Mouse (Mus musculus): ENCODE data around the gene Trim69. TPM values are rescaled to one million over a fixed set of nuclear protein-coding genes. Genes with fewer than 3 reads are reported as not detected.

Gene Trim69
- polyA plus RNA-seq (2015; fragmentation: Nextera tagmentation; extraction: Ambion mirVana), result not detected in 2 replicates

DNA sequence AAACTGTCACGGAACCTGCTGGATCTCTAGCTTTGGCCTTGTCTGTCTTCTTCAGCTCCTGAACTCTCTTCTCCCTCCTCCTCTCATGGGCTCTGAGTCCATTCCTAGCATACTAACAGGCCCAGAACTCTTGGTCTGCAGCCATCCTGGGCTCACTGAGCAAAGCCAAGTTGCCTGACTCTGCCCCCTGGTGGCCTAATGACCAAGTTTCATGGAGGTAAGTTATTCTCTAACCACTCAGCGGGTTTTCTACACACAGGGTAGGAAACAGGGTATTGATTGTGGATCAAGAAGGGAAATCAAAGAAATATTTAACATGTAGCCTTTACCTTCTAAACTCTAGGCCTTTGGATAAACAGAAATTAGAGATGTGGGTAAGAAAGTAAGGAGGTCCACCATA is at the start of gene Trim69:
Gene Trim69, plus strand, starts transcription at position 21 of the 400 bp plus-strand sequence.
- Histone ChIP-seq H3K4me2 (ENCODE audit: low read length) (no peak within 1 kb of the TSS), H3K4me1 (replicated peaks; ENCODE audit: control insufficient read depth, insufficient read depth, low read length) (no peaks in the 10 kb centered on the region)
- ATAC-seq, result peak; percentile 73

DNA sequence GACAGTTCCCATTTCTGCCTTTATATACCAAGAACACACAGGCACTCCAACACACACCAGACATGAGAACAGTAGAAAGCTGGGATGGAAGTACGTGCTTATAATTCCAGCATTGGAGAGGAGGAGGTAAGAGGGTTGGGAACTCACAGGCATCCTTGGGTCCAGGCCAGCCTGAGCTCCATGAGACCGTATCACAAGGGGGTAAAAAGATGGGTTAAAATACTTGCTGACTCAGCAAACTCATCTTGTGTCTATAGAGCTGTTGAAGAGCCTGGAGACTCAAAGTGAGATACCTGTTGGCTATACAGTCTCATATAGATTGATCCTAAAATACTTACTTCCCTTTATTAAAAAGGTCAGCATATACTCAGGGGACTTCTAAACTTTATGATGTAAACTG is 43.6 kb upstream of the Trim69 start:
- no peak overlapping the region for H3K9ac ChIP-seq (replicated peaks; ENCODE audit: low read depth, low read length)
- H3K4me1 ChIP-seq (replicated peaks; ENCODE audit: control insufficient read depth, insufficient read depth, low read length), result peaks cover 9% of the 10 kb centered on the region
- ATAC-seq, result no peak
- H3K9me3 ChIP-seq (ENCODE audit: control insufficient read depth, low read length), result no peaks in the 10 kb centered on the region
- H3K27me3 ChIP-seq (replicated peaks; ENCODE audit: control insufficient read depth, insufficient read depth, low read length), result no peaks in the 10 kb centered on the region
- no peak overlapping the region for H3K4me2 ChIP-seq (ENCODE audit: low read length)
- H3K36me3 ChIP-seq (ENCODE audit: control insufficient read depth, insufficient read depth), result peaks cover 6% of the 10 kb centered on the region; the same call in 1 of the 2 replicates
- 83% methylated on average over 2 of the region's 2 CpGs for WGBS
- H3K27ac ChIP-seq (ENCODE audit: low read length), result no peak overlapping the region
- no peak overlapping the region for H3K4me3 ChIP-seq (replicated peaks; ENCODE audit: low read length)

More for the DNA sequence above, at the start of gene Trim69:
- Histone ChIP-seq H3K36me3 (ENCODE audit: control insufficient read depth, insufficient read depth) (no peaks in the 10 kb centered on the region), H3K4me3 (replicated peaks; ENCODE audit: low read length) (no peak within 1 kb of the TSS), H3K9me3 (ENCODE audit: control insufficient read depth, low read length) (no peaks in the 10 kb centered on the region), H3K27me3 (replicated peaks; ENCODE audit: control insufficient read depth, insufficient read depth, low read length) (no peaks in the 10 kb centered on the region), H3K9ac (replicated peaks; ENCODE audit: low read depth, low read length) (no peak within 1 kb of the TSS), H3K27ac (ENCODE audit: low read length) (no peak within 1 kb of the TSS)
- 39% methylated on average over 2 of the region's 2 CpGs for WGBS

DNA sequence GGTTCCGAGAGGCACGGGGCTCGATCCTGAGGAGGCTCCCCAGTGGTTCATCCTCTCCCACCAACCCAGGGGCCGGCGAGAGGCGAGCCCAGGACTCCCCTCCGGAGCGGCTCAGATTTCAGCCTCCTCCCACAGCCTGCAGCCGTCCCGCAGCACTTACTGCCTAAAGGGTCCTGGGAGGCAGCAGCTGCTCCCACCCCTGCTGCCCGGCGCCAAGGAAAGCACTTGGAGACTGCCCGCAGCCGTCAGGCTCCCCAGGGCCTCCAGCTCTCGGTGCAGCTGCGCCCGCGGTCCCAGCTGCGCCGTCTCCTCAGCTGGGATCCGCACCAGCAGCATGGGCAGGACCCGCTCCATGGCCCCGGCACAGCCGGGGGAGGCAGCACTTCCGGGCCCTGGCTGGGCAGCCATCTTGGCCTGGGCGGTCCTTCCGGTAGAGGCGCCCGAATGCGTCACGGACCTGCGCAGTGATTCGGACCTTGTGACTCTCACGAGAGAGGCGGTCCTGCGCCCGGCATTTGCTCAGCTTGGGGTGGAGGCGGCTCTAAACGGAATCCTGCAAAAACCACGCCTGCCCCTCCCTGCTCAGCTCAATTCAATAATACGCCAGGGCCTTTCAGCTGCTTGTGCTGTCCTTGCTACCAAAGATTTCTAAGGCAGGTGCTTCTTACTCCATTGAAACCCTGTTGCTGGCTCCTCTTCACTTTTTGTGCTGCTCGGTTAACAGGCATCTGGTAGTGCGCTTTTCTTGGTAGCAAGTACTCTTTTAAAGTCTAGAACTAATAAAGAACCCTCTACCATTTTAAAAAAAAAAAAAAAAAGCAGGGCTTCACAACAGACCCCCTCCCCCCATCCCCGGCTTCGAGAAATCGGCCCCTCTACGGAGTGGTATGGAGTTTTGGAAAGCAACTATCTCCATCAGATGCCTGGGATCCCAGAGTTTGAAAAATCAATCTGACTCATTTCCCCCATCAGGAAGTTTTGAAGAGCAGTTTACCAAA is 42.2 kb upstream of the Trim69 start, which contains the start of gene Spg11:
Gene Spg11, minus strand, starts transcription at position 426 of the 998 bp plus-strand sequence.
- Histone ChIP-seq H3K27me3 (replicated peaks; ENCODE audit: control insufficient read depth, insufficient read depth, low read length) (no peaks in the 10 kb centered on the region), H3K27ac (ENCODE audit: low read length) (peak within 1 kb of the TSS; percentile 98), H3K4me2 (ENCODE audit: low read length) (peak within 1 kb of the TSS; percentile 76), H3K9ac (replicated peaks; ENCODE audit: low read depth, low read length) (peak within 1 kb of the TSS; percentile 93), H3K9me3 (ENCODE audit: control insufficient read depth, low read length) (no peaks in the 10 kb centered on the region), H3K4me3 (replicated peaks; ENCODE audit: low read length) (peak within 1 kb of the TSS; percentile 99), H3K36me3 (ENCODE audit: control insufficient read depth, insufficient read depth) (0 out of 2 replicates have a peak, but pooled peaks cover 2% of the 10 kb centered on the region), H3K4me1 (replicated peaks; ENCODE audit: control insufficient read depth, insufficient read depth, low read length) (peaks cover 9% of the 10 kb centered on the region)
- ATAC-seq, result peak; percentile 99
- under 1% methylated on average over 47 of the region's 47 CpGs for WGBS

GRCm38 (mm10) chr2:122125680-122126572 is 34.6 kb upstream of the Trim69 start:
- Histone ChIP-seq H3K4me1 (replicated peaks; ENCODE audit: control insufficient read depth, insufficient read depth, low read length) (no peaks in the 10 kb centered on the region), H3K9ac (replicated peaks; ENCODE audit: low read depth, low read length) (no peak overlapping the region), H3K27me3 (replicated peaks; ENCODE audit: control insufficient read depth, insufficient read depth, low read length) (no peaks in the 10 kb centered on the region), H3K4me3 (replicated peaks; ENCODE audit: low read length) (no peak overlapping the region), H3K4me2 (ENCODE audit: low read length) (no peak overlapping the region), H3K27ac (ENCODE audit: low read length) (no peak overlapping the region), H3K9me3 (ENCODE audit: control insufficient read depth, low read length) (no peaks in the 10 kb centered on the region), H3K36me3 (ENCODE audit: control insufficient read depth, insufficient read depth) (no peaks in the 10 kb centered on the region)
- ATAC-seq, result no peak
- 59% methylated on average over 12 of the region's 12 CpGs for WGBS

DNA sequence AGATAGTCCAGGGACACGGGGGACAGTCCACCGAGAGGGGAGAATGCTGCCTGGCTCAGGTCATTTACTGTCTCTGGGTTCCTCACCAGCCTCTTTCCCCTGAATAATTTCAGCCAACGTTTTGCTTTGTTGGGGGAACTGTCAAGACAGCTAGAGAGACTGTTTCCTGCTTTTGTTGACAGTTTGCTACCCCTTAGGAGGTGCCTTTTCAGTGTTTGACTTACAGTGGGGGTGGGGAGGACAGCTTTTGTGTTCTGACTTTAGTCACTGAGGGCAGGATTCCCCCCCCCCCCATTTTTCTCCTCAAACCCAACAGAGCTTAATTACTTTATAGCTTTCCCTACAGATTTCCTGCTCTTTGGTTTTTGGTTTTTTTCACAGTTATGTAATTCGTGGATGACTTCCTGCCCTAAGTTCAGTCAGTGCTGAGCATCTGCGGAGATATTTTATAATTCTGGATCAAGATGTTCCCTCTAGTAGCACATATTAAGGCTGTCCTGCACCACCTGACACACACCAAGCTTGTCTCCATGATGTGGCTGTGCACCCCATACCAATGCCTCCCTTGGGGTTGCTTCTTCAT is 33.6 kb upstream of the Trim69 start:
- no peak for ATAC-seq
- WGBS, result 51% methylated on average over 5 of the region's 5 CpGs

DNA sequence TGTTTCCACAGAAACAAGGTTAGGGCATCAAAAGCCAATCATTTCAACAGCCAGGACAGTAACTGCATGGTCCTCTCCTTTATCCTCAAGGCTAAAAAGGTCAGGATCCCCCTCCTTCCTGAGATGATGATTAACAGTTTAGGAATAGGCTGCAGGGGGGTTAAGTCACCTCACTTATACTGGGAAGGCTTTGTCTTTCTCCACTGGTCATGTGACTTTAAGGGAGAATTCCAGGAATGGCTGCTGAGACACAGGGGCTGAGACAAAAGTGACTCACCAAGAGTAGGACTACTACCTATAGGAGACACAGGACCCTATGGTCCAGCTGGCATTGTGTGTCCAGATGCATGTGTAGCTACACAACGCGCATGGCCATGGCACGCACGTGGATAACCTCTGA is 32.9 kb upstream of the Trim69 start:
- Histone ChIP-seq H3K27me3 (replicated peaks; ENCODE audit: control insufficient read depth, insufficient read depth, low read length) (no peaks in the 10 kb centered on the region), H3K4me3 (replicated peaks; ENCODE audit: low read length) (no peak overlapping the region), H3K4me1 (replicated peaks; ENCODE audit: control insufficient read depth, insufficient read depth, low read length) (no peaks in the 10 kb centered on the region), H3K27ac (ENCODE audit: low read length) (no peak overlapping the region), H3K36me3 (ENCODE audit: control insufficient read depth, insufficient read depth) (no peaks in the 10 kb centered on the region), H3K9me3 (ENCODE audit: control insufficient read depth, low read length) (no peaks in the 10 kb centered on the region), H3K9ac (replicated peaks; ENCODE audit: low read depth, low read length) (no peak overlapping the region), H3K4me2 (ENCODE audit: low read length) (no peak overlapping the region)
- WGBS, result 93% methylated on average over 4 of the region's 4 CpGs
- no peak for ATAC-seq

More for the DNA sequence above, 33.6 kb upstream of the Trim69 start:
- no peak overlapping the region for H3K27ac ChIP-seq (ENCODE audit: low read length)
- H3K9me3 ChIP-seq (ENCODE audit: control insufficient read depth, low read length), result no peaks in the 10 kb centered on the region
- no peak overlapping the region for H3K4me3 ChIP-seq (replicated peaks; ENCODE audit: low read length)
- no peaks in the 10 kb centered on the region for H3K36me3 ChIP-seq (ENCODE audit: control insufficient read depth, insufficient read depth)
- H3K9ac ChIP-seq (replicated peaks; ENCODE audit: low read depth, low read length), result no peak overlapping the region
- H3K4me1 ChIP-seq (replicated peaks; ENCODE audit: control insufficient read depth, insufficient read depth, low read length), result no peaks in the 10 kb centered on the region
- no peaks in the 10 kb centered on the region for H3K27me3 ChIP-seq (replicated peaks; ENCODE audit: control insufficient read depth, insufficient read depth, low read length)
- H3K4me2 ChIP-seq (ENCODE audit: low read length), result no peak overlapping the region

GRCm38 (mm10) chr2:122132078-122132477 is 28.4 kb upstream of the Trim69 start:
- H3K36me3 ChIP-seq (ENCODE audit: control insufficient read depth, insufficient read depth), result no peaks in the 10 kb centered on the region
- no peak overlapping the region for H3K9ac ChIP-seq (replicated peaks; ENCODE audit: low read depth, low read length)
- H3K9me3 ChIP-seq (ENCODE audit: control insufficient read depth, low read length), result no peaks in the 10 kb centered on the region
- 83% methylated on average over 2 of the region's 2 CpGs for WGBS
- no peaks in the 10 kb centered on the region for H3K27me3 ChIP-seq (replicated peaks; ENCODE audit: control insufficient read depth, insufficient read depth, low read length)
- no peaks in the 10 kb centered on the region for H3K4me1 ChIP-seq (replicated peaks; ENCODE audit: control insufficient read depth, insufficient read depth, low read length)
- no peak for ATAC-seq
- H3K4me2 ChIP-seq (ENCODE audit: low read length), result no peak overlapping the region
- no peak overlapping the region for H3K27ac ChIP-seq (ENCODE audit: low read length)
- H3K4me3 ChIP-seq (replicated peaks; ENCODE audit: low read length), result no peak overlapping the region

DNA sequence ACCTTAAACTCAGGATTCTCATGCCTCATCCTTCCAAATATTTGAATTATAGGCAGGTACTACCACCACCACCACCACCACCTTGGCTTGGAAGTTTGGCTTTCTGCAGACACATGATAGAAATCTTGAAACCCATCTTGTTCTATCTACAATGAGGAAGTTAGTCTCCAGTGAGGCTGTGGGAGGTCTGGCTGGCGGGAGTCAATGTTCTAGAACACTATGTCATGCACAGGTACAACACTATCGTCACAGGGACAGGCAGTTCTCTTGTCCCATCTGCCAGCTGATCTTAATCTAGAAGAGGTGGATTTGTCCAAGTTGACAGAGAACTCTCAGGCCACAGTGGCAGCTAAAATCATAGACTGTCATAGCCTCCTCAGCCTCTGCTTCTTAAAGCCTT is 27.9 kb upstream of the Trim69 start:
- Histone ChIP-seq H3K27me3 (replicated peaks; ENCODE audit: control insufficient read depth, insufficient read depth, low read length) (no peaks in the 10 kb centered on the region), H3K4me2 (ENCODE audit: low read length) (no peak overlapping the region), H3K4me1 (replicated peaks; ENCODE audit: control insufficient read depth, insufficient read depth, low read length) (no peaks in the 10 kb centered on the region), H3K27ac (ENCODE audit: low read length) (no peak overlapping the region), H3K9me3 (ENCODE audit: control insufficient read depth, low read length) (no peaks in the 10 kb centered on the region), H3K36me3 (ENCODE audit: control insufficient read depth, insufficient read depth) (no peaks in the 10 kb centered on the region), H3K9ac (replicated peaks; ENCODE audit: low read depth, low read length) (no peak overlapping the region), H3K4me3 (replicated peaks; ENCODE audit: low read length) (no peak overlapping the region)
- no peak for ATAC-seq
- 93% methylated on average over 2 of the region's 2 CpGs for WGBS

Measured in forebrain, embryonic 16.5 days (tissue).